Mouse (Mus musculus): ENCODE measurements around the gene Zfp644. TPM values are rescaled to one million over a fixed set of nuclear protein-coding genes. Genes with fewer than 3 reads are reported as not detected.

Zfp644 gene
- polyA plus RNA-seq, 1 experiment from 2014 or later, result 96.1 TPM

DNA sequence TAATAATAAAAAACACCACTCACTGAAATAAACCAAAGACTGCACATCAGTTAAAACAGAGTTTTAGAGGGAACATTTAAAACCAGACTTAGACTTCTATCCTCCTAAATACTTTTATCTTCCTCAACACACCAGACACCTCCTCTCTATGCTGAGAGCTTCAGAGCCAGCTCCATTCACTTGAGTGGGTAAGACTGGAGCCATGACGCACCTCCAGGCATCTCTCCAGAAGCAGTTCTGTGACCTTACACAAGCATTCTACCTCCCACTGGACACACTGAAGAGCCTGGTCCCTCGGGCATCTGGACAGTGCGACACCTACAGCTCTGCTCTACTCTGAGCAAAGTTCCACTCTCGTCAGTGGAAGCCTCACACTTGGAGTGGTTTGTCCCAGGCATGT, 73.8 kb downstream of the Zfp644 start:
- Histone ChIP-seq H3K27me3 (no peaks in the 10 kb centered on the region), H3K4me3 (no peak overlapping the region), H3K4me1 (peaks cover 4% of the 10 kb centered on the region; the same call in 1 of the 2 replicates), H3K9ac (no peak overlapping the region), H3K9me3 (no peaks in the 10 kb centered on the region), H3K36me3 (peaks cover 43% of the 10 kb centered on the region), H3K4me2 (no peak overlapping the region), H3K27ac (no peak overlapping the region)
- no peak for ATAC-seq (ENCODE audit: insufficient number of reproducible peaks, insufficient read depth, low FRiP score, low TSS enrichment, low read depth)
- 93% methylated on average over 4 of the region's 4 CpGs for WGBS

DNA sequence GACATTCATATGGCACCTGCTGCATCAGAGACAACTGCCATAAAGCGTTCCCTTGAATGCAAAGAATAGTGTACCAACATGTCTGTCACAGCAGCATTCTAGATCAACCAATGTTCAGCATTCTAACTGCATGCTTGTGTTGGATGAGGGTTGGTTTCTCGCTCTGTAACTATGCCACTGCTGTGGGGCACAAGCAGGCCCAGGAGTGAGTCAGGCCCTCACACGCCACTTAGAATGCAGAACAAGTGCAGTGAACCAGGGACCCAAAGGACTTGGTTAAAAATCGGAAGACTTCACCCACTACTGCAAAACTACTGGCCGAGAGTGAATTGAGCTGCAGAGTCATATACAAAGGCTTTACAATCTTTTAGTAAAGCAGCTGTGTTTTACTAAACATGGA, 74.9 kb downstream of the Zfp644 start:
- no peaks in the 10 kb centered on the region for H3K4me1 ChIP-seq
- 89% methylated on average over 5 of the region's 5 CpGs for WGBS
- H3K27ac ChIP-seq, result no peak overlapping the region
- H3K9me3 ChIP-seq, result no peaks in the 10 kb centered on the region
- H3K27me3 ChIP-seq, result no peaks in the 10 kb centered on the region
- H3K4me3 ChIP-seq, result no peak overlapping the region
- peaks cover 46% of the 10 kb centered on the region for H3K36me3 ChIP-seq
- ATAC-seq (ENCODE audit: insufficient number of reproducible peaks, insufficient read depth, low FRiP score, low TSS enrichment, low read depth), result no peak
- H3K4me2 ChIP-seq, result no peak overlapping the region
- no peak overlapping the region for H3K9ac ChIP-seq

DNA sequence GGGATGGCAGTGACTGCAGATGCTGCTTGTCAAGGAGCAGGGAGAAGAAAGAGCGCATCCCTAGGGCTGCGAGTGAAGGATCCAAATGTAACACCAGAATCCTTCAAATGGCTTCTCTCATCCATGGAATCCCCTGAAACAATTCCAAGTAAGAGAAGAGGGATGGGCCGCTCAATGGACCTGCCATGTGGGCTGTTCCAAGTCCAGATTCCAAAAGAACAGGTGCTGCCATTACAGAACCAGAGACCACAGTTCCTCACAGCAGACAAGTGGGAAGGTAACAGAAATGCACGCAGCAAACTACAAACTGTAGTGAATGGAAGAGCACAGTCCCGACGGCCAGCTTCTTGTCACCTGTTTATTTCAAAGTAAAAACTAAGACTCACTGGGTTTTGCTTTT, 76.6 kb downstream of the Zfp644 start:
- no peaks in the 10 kb centered on the region for H3K9me3 ChIP-seq
- no peak overlapping the region for H3K4me2 ChIP-seq
- H3K27me3 ChIP-seq, result no peaks in the 10 kb centered on the region
- H3K27ac ChIP-seq, result no peak overlapping the region
- ATAC-seq (ENCODE audit: insufficient number of reproducible peaks, insufficient read depth, low FRiP score, low TSS enrichment, low read depth), result no peak
- peaks cover 46% of the 10 kb centered on the region for H3K36me3 ChIP-seq
- no peak overlapping the region for H3K4me3 ChIP-seq
- 94% methylated on average over 6 of the region's 6 CpGs for whole genome bisulfite sequencing
- H3K4me1 ChIP-seq, result no peaks in the 10 kb centered on the region
- no peak overlapping the region for H3K9ac ChIP-seq

DNA sequence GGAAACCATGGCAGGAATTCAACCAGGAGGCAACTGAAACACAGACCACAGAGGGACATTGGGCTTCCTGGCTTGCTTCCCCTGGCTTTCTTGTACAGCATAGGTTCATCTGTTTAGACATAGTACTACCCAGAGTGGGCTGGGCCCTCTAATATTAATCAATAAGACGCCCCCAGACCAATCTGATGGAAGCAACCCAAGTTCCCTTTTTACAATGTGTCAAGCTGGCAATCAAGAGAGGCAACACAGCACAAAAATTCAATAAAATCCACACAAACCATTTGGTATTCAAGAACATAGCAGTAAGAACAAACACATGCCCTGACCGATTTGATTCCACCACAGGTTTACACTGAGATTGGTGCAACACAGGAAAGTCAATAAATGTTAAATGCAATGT, 82.1 kb downstream of the Zfp644 start:
- 89% methylated on average over 2 of the region's 2 CpGs for WGBS
- Histone ChIP-seq H3K4me3 (no peak overlapping the region), H3K4me1 (no peaks in the 10 kb centered on the region), H3K9ac (no peak overlapping the region), H3K36me3 (peaks cover 29% of the 10 kb centered on the region), H3K27ac (no peak overlapping the region), H3K27me3 (no peaks in the 10 kb centered on the region), H3K9me3 (no peaks in the 10 kb centered on the region), H3K4me2 (no peak overlapping the region)
- no peak for ATAC-seq (ENCODE audit: insufficient number of reproducible peaks, insufficient read depth, low FRiP score, low TSS enrichment, low read depth)

DNA sequence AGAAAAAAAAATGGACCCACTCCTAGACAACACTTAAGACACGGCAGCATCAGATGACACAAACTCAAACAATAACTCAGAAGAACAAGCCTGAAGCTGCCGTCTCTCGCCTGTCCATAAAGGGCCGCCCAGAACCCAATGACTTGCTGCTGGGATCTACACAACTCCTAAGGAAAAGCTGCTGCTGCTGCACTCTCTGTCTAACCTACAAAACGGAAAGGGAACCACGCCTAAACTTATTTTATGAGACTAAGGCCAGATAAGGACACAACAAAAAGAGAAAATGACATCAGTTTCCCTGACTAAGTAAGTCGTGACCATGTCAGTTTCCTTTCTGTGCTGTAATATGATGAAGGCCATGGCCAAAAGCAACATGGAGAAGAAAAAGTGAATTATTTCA, 82.5 kb downstream of the Zfp644 start:
- Histone ChIP-seq H3K36me3 (peaks cover 28% of the 10 kb centered on the region), H3K9me3 (no peaks in the 10 kb centered on the region)

DNA sequence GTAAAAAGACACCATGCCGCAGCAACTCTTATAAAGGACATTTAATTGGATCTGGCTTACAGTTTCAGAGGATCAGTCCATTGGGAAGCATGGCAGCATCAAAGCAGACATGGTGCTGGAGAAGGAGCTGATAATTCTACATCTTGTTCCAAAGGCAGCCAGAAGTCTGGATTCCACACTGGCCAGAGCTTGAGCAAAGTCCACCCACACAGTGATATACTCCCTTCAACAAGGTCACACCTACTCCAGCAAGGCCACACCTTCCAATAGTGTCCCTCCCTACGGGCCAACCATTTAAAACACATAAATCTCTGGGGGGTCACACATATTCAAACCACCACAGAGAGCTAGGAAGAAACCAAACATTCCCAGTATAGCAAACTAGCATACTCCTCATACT, 84.9 kb downstream of the Zfp644 start:
- 93% methylated on average over 2 of the region's 2 CpGs for WGBS
- no peaks in the 10 kb centered on the region for H3K4me1 ChIP-seq
- H3K9me3 ChIP-seq, result no peaks in the 10 kb centered on the region
- no peak overlapping the region for H3K27ac ChIP-seq
- no peak overlapping the region for H3K4me2 ChIP-seq
- H3K27me3 ChIP-seq, result no peaks in the 10 kb centered on the region
- H3K9ac ChIP-seq, result no peak overlapping the region
- ATAC-seq (ENCODE audit: insufficient number of reproducible peaks, insufficient read depth, low FRiP score, low TSS enrichment, low read depth), result no peak
- peaks cover 30% of the 10 kb centered on the region for H3K36me3 ChIP-seq
- H3K4me3 ChIP-seq, result no peak overlapping the region

More for the DNA sequence above, 82.5 kb downstream of the Zfp644 start:
- no peaks in the 10 kb centered on the region for H3K27me3 ChIP-seq
- H3K4me1 ChIP-seq, result no peaks in the 10 kb centered on the region
- no peak overlapping the region for H3K4me3 ChIP-seq
- no peak for ATAC-seq (ENCODE audit: insufficient number of reproducible peaks, insufficient read depth, low FRiP score, low TSS enrichment, low read depth)
- WGBS, result 74% methylated on average over 7 of the region's 7 CpGs
- no peak overlapping the region for H3K27ac ChIP-seq
- H3K9ac ChIP-seq, result no peak overlapping the region
- no peak overlapping the region for H3K4me2 ChIP-seq

DNA sequence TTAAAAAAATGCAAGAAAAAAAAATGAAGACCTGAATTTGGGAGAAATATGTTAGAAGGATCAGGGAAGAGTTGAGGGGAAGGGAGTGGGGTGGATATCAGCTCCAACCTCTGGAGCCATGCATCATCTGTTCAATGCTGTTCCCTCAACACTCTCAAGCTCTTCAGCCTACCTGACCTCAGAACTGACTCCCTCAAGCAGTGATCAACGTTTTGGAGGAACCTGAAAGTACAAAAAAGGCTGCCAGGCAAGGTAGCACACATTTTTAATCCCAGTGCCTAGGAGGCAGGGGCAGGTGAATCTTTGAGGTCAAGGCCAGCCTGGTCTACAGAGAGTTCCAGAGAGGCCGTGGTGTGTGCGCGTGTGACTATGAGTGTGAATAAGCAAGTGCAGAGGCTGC, 88.3 kb downstream of the Zfp644 start, which contains the start of gene Gm17304:
Gene Gm17304 (plus strand): TSS at position 301 of the 400 bp plus-strand sequence.
- no peaks in the 10 kb centered on the region for H3K27me3 ChIP-seq
- H3K9ac ChIP-seq, result no peak within 1 kb of the TSS
- no peak within 1 kb of the TSS for H3K27ac ChIP-seq
- H3K4me3 ChIP-seq, result no peak within 1 kb of the TSS
- ATAC-seq (ENCODE audit: insufficient number of reproducible peaks, insufficient read depth, low FRiP score, low TSS enrichment, low read depth), result no peak
- no peaks in the 10 kb centered on the region for H3K4me1 ChIP-seq
- H3K4me2 ChIP-seq, result no peak within 1 kb of the TSS
- WGBS, result 95% methylated on average over 4 of the region's 4 CpGs
- no peaks in the 10 kb centered on the region for H3K9me3 ChIP-seq
- H3K36me3 ChIP-seq, result peaks cover 28% of the 10 kb centered on the region

DNA sequence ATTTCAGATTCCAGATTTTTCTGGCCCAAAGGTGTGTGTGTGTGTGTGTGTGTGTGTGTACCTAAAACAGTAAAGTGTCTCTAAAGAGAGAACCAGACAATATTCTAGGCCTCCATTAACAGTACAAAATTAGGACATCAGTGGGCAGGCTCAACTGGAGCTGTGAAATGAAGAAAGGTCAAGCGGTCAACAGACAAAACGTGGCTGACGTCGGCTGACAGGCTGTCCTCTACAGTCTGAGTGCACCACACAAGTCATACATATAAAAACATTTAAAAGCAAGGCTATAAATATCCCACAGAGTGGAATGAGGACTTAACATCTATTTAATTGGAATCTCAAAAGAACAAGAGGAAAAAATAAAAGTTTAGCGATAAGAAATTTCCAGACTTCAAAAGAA, 90.0 kb downstream of the Zfp644 start:
- no peaks in the 10 kb centered on the region for H3K27me3 ChIP-seq
- no peak overlapping the region for H3K9ac ChIP-seq
- H3K4me3 ChIP-seq, result no peak overlapping the region
- no peak for ATAC-seq (ENCODE audit: insufficient number of reproducible peaks, insufficient read depth, low FRiP score, low TSS enrichment, low read depth)
- no peak overlapping the region for H3K4me2 ChIP-seq
- H3K36me3 ChIP-seq, result peaks cover 25% of the 10 kb centered on the region
- no peaks in the 10 kb centered on the region for H3K4me1 ChIP-seq
- no peaks in the 10 kb centered on the region for H3K9me3 ChIP-seq
- WGBS, result 86% methylated on average over 5 of the region's 5 CpGs
- no peak overlapping the region for H3K27ac ChIP-seq

DNA sequence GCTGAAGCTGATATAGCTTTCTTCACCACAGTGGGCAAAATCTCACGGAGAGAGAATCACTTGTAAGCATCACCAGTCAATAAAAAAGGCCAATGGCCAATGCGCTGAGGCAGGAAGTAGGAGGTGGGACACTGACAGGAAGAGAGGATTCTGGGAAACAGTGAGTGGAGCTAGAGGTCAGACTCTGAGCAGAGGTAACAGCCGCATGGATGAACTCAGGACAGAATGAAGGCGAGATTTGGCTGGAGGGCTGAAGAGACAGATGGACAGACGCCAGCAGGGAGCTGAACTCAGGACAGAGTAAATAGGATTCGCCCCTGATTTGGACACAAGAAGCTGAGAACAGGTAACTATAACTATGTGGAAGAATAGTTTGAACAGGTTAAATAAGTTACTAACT, 92.0 kb downstream of the Zfp644 start:
- Histone ChIP-seq H3K27ac (no peak overlapping the region), H3K27me3 (no peaks in the 10 kb centered on the region), H3K9me3 (no peaks in the 10 kb centered on the region), H3K4me1 (no peaks in the 10 kb centered on the region), H3K4me3 (no peak overlapping the region), H3K36me3 (peaks cover 17% of the 10 kb centered on the region), H3K9ac (no peak overlapping the region), H3K4me2 (no peak overlapping the region)
- ATAC-seq (ENCODE audit: insufficient number of reproducible peaks, insufficient read depth, low FRiP score, low TSS enrichment, low read depth), result no peak
- whole genome bisulfite sequencing, result 86% methylated on average over 6 of the region's 6 CpGs

DNA sequence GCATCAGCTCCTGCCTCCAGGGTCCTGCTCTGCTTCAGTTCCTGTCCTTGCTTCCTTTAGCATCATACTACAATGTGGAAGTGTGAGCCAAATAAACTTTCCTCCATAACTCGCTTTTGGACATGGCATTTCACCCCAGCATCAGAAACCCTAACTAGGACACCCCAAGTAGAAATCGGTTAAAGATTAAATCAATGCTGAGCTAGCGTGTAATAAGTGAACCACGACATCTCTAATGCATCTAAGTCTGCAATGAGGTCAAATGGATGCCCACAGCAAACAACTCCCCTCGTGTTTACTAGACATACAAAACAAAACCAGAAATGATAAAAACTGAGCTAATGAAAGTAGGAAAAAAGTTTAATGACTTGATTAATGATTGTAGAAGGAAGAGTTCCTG, 92.7 kb downstream of the Zfp644 start:
- Histone ChIP-seq H3K4me1 (no peaks in the 10 kb centered on the region), H3K36me3 (peaks cover 17% of the 10 kb centered on the region), H3K9me3 (no peaks in the 10 kb centered on the region), H3K4me2 (no peak overlapping the region), H3K27ac (no peak overlapping the region), H3K4me3 (no peak overlapping the region), H3K9ac (no peak overlapping the region), H3K27me3 (no peaks in the 10 kb centered on the region)
- WGBS, result 89% methylated on average over 5 of the region's 5 CpGs
- ATAC-seq (ENCODE audit: insufficient number of reproducible peaks, insufficient read depth, low FRiP score, low TSS enrichment, low read depth), result no peak

DNA sequence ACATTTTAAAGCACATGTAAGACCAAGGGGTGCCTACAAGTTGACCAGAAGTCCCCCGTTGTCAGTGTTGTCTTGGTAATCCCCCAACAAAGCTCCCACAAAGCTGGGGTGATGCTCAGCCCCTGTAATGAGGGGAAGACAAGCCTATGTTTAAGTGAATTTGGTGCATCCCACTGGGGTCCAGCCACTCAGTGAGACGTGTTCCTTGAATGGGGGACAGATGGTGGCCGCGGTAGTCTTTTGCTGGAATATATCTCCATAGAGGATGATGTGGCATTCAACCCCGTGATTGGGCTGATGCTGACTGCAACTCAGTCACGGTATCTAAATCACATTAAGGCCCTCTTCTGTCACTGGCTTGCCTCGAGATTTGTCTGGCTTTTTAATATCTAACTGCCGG, 97.6 kb downstream of the Zfp644 start:
- Histone ChIP-seq H3K4me2 (no peak overlapping the region), H3K27me3 (no peaks in the 10 kb centered on the region), H3K4me1 (no peaks in the 10 kb centered on the region), H3K9me3 (no peaks in the 10 kb centered on the region), H3K27ac (no peak overlapping the region), H3K4me3 (no peak overlapping the region), H3K36me3 (peaks cover 14% of the 10 kb centered on the region), H3K9ac (no peak overlapping the region)
- no peak for ATAC-seq (ENCODE audit: insufficient number of reproducible peaks, insufficient read depth, low FRiP score, low TSS enrichment, low read depth)
- 71% methylated on average over 8 of the region's 8 CpGs for WGBS

DNA sequence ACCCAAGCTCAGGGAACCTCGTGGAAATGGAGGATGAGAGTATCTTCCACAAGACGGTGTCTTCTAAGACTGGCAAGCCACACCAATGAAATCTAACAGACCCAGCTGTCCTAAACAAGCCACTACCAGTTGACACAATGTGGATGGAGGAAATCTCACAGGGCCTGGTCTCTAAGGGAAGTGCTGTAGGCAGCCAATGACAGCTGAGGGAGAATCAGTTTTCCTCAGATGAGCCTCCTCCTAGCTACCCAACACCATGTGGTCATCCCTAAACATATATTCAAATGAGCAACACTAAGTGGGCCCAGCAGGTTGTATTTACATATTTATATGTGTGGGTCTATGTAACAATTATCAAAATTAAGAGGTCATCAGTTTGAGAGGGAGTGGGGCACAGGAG, 99.6 kb downstream of the Zfp644 start:
- H3K4me2 ChIP-seq, result no peak overlapping the region
- no peak overlapping the region for H3K9ac ChIP-seq
- H3K4me3 ChIP-seq, result no peak overlapping the region
- H3K4me1 ChIP-seq, result no peaks in the 10 kb centered on the region
- H3K27me3 ChIP-seq, result no peaks in the 10 kb centered on the region
- WGBS, result 91% methylated on average over 2 of the region's 2 CpGs
- H3K9me3 ChIP-seq, result no peaks in the 10 kb centered on the region
- H3K27ac ChIP-seq, result no peak overlapping the region
- peaks cover 17% of the 10 kb centered on the region for H3K36me3 ChIP-seq
- ATAC-seq (ENCODE audit: insufficient number of reproducible peaks, insufficient read depth, low FRiP score, low TSS enrichment, low read depth), result no peak

DNA sequence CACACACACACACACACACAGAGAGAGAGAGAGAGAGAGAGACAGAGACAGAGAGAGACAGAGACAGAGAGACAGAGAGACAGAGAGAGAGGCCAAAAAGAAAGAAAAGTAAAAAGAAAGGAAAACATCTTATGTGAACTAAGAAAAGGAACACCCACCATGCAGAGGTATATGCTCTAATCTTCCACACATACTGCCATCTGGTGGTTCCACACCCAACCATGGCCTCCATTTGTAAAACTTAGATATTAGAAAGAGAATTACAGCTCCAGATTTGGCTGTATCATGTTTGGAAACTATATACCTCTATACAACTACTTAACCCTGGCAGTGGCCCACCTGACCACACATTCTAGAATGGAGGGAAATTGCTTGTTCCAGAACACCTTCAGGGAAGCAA, 102.7 kb downstream of the Zfp644 start:
- no peak overlapping the region for H3K4me3 ChIP-seq
- H3K4me2 ChIP-seq, result no peak overlapping the region
- ATAC-seq (ENCODE audit: insufficient number of reproducible peaks, insufficient read depth, low FRiP score, low TSS enrichment, low read depth), result no peak
- H3K27ac ChIP-seq, result no peak overlapping the region
- H3K27me3 ChIP-seq, result no peaks in the 10 kb centered on the region
- no peaks in the 10 kb centered on the region for H3K9me3 ChIP-seq
- no peaks in the 10 kb centered on the region for H3K4me1 ChIP-seq
- H3K36me3 ChIP-seq, result peaks cover 31% of the 10 kb centered on the region
- H3K9ac ChIP-seq, result no peak overlapping the region
